Mouse (Mus musculus): ENCODE measurements around the gene 1700010I14Rik. TPM values are rescaled to one million over a fixed set of nuclear protein-coding genes. Genes with fewer than 3 reads are reported as not detected.

Gene 1700010I14Rik
- polyA plus RNA-seq, 1 experiment from 2014 or later: 0.47 TPM

GRCm38 (mm10) chr17:9023198-9023942 is 35.2 kb downstream of the 1700010I14Rik start:
- Histone ChIP-seq H3K27ac (ENCODE audit: poor library complexity, severe bottlenecking) (no peak overlapping the region), H3K4me3 (no peak overlapping the region), H3K9me3 (replicated peaks) (no peaks in the 10 kb centered on the region), H3K9ac (no peak overlapping the region), H3K27me3 (replicated peaks) (peaks cover 6% of the 10 kb centered on the region), H3K4me2 (no peak overlapping the region), H3K36me3 (no peaks in the 10 kb centered on the region), H3K4me1 (replicated peaks) (no peaks in the 10 kb centered on the region)
- ATAC-seq (ENCODE audit: insufficient number of reproducible peaks, low FRiP score): no peak
- WGBS: 28% methylated on average over 14 of the region's 14 CpGs

- H3K9me3 ChIP-seq (replicated peaks): no peaks in the 10 kb centered on the region
- ATAC-seq (ENCODE audit: insufficient number of reproducible peaks, low FRiP score): no peak
- 59% methylated on average over 5 of the region's 5 CpGs for whole genome bisulfite sequencing
- H3K4me3 ChIP-seq: no peak overlapping the region
- H3K27me3 ChIP-seq (replicated peaks): peaks cover 13% of the 10 kb centered on the region
- H3K27ac ChIP-seq (ENCODE audit: poor library complexity, severe bottlenecking): no peak overlapping the region
- H3K36me3 ChIP-seq: no peaks in the 10 kb centered on the region
- no peak overlapping the region for H3K9ac ChIP-seq
- peaks cover 10% of the 10 kb centered on the region; the same call in 1 of the 2 replicates for H3K4me1 ChIP-seq (replicated peaks)
- no peak overlapping the region for H3K4me2 ChIP-seq
Measured at GRCm38 (mm10) chr17:9030181-9030580, 42.0 kb downstream of the 1700010I14Rik start.

- H3K9ac ChIP-seq: no peak overlapping the region
- 0 out of 2 replicates have a peak, but pooled peaks have one; percentile 57 for ATAC-seq (ENCODE audit: insufficient number of reproducible peaks, low FRiP score)
- H3K4me2 ChIP-seq: peak overlapping the region; percentile 63
- H3K4me3 ChIP-seq: peak overlapping the region; percentile 15; the same call in 1 of the 2 replicates
- H3K9me3 ChIP-seq (replicated peaks): no peaks in the 10 kb centered on the region
- no peaks in the 10 kb centered on the region for H3K36me3 ChIP-seq
- 14% methylated on average over 24 of the region's 24 CpGs for WGBS
- peaks cover 11% of the 10 kb centered on the region for H3K27me3 ChIP-seq (replicated peaks)
- H3K4me1 ChIP-seq (replicated peaks): peaks cover 10% of the 10 kb centered on the region; the same call in 1 of the 2 replicates
- no peak overlapping the region for H3K27ac ChIP-seq (ENCODE audit: poor library complexity, severe bottlenecking)
Measured at GRCm38 (mm10) chr17:9031241-9032141, 43.4 kb downstream of the 1700010I14Rik start.

- H3K9ac ChIP-seq: no peak overlapping the region
- 75% methylated on average over 6 of the region's 6 CpGs for WGBS
- peaks cover 10% of the 10 kb centered on the region; the same call in 1 of the 2 replicates for H3K4me1 ChIP-seq (replicated peaks)
- H3K4me3 ChIP-seq: no peak overlapping the region
- no peak overlapping the region for H3K27ac ChIP-seq (ENCODE audit: poor library complexity, severe bottlenecking)
- no peaks in the 10 kb centered on the region for H3K9me3 ChIP-seq (replicated peaks)
- no peaks in the 10 kb centered on the region for H3K36me3 ChIP-seq
- no peak overlapping the region for H3K4me2 ChIP-seq
- ATAC-seq (ENCODE audit: insufficient number of reproducible peaks, low FRiP score): no peak
- peaks cover 11% of the 10 kb centered on the region for H3K27me3 ChIP-seq (replicated peaks)
Measured at GRCm38 (mm10) chr17:9032362-9033044, 44.4 kb downstream of the 1700010I14Rik start.

GRCm38 (mm10) chr17:9033511-9033910 is 45.4 kb downstream of the 1700010I14Rik start:
- H3K27ac ChIP-seq (ENCODE audit: poor library complexity, severe bottlenecking): no peak overlapping the region
- H3K9ac ChIP-seq: no peak overlapping the region
- H3K4me1 ChIP-seq (replicated peaks): peaks cover 10% of the 10 kb centered on the region; the same call in 1 of the 2 replicates
- no peak for ATAC-seq (ENCODE audit: insufficient number of reproducible peaks, low FRiP score)
- H3K9me3 ChIP-seq (replicated peaks): no peaks in the 10 kb centered on the region
- no peak overlapping the region for H3K4me2 ChIP-seq
- 68% methylated on average over 5 of the region's 5 CpGs for WGBS
- peaks cover 11% of the 10 kb centered on the region for H3K27me3 ChIP-seq (replicated peaks)
- no peaks in the 10 kb centered on the region for H3K36me3 ChIP-seq
- no peak overlapping the region for H3K4me3 ChIP-seq

DNA sequence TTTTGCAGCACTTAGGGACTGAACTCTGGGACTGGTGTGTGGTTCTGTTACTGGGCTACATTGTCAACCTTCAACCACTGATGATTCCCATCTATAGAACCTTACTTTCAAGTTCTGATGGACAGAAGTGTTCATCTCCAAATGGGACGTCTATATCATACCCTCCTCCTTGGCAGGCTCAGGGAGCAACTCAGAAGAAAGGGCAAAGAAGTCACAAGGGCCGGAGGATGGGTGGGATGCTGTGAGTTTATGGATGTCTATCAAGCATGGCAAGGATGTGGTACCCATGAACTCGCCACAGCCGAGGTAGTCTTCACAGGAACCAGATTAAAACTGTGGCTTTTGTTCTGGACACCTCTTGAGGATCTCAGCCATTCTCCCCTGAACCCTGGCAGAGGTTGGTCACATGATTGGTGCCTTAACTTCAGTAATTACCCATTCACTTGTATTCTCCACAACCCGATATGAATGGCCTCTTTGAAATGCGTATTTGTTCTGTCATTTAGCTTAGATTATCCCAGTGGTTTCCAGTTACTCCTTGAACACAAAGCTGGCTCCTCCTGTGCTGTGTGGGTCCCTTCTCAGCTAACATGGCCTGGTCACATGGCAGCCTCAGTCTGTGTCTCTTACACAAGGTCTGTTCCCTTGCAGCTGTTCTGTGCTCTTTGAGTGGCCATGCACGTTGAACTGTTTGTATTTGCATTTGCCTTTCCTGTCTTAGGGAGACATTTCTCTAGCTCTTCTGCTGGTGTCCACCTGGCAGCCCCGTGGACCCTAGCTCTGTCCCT is 47.6 kb downstream of the 1700010I14Rik start:
- WGBS: 71% methylated on average over 8 of the region's 8 CpGs
- Histone ChIP-seq H3K9me3 (replicated peaks) (no peaks in the 10 kb centered on the region), H3K4me2 (no peak overlapping the region), H3K4me3 (no peak overlapping the region), H3K9ac (no peak overlapping the region), H3K36me3 (no peaks in the 10 kb centered on the region), H3K4me1 (replicated peaks) (peaks cover 10% of the 10 kb centered on the region; the same call in 1 of the 2 replicates), H3K27me3 (replicated peaks) (peaks cover 11% of the 10 kb centered on the region), H3K27ac (ENCODE audit: poor library complexity, severe bottlenecking) (no peak overlapping the region)
- no peak for ATAC-seq (ENCODE audit: insufficient number of reproducible peaks, low FRiP score)

GRCm38 (mm10) chr17:9042723-9043122 is 54.6 kb downstream of the 1700010I14Rik start:
- Histone ChIP-seq H3K4me2 (no peak overlapping the region), H3K36me3 (no peaks in the 10 kb centered on the region), H3K27ac (ENCODE audit: poor library complexity, severe bottlenecking) (no peak overlapping the region), H3K9ac (no peak overlapping the region), H3K4me3 (no peak overlapping the region), H3K4me1 (replicated peaks) (no peaks in the 10 kb centered on the region), H3K27me3 (replicated peaks) (no peaks in the 10 kb centered on the region), H3K9me3 (replicated peaks) (no peaks in the 10 kb centered on the region; the same call in 1 of the 2 replicates)
- WGBS: 32% methylated on average over 2 of the region's 2 CpGs
- no peak for ATAC-seq (ENCODE audit: insufficient number of reproducible peaks, low FRiP score)

DNA sequence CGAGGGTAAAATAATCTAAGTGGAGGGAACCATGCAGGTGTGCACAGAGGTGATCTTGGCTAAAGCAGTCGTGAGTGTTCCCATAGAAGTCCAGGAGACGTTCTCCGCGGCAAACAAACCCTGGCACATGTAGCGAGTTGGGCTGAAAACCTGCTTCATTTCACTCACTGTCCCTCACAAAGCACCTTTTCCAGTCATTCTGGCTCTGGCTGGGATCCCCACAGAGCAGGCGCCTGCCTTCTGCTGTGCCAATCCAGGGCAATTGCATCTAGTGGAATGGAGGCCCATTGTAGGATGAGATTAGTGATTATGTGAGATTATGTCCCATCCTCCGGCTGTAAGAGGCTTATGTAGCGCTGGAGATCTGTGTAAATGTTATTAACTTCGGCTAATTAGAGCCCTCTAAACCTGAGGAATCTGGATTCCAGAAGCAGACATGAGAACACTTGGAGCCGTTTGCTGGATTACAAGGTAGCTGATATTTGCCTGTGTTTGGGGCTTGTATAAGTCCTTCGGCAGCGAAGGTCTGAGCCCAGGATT is 64.4 kb downstream of the 1700010I14Rik start:
- 71% methylated on average over 13 of the region's 13 CpGs for WGBS
- Histone ChIP-seq H3K9ac (no peak overlapping the region), H3K27ac (ENCODE audit: poor library complexity, severe bottlenecking) (no peak overlapping the region), H3K4me2 (no peak overlapping the region), H3K4me1 (replicated peaks) (no peaks in the 10 kb centered on the region), H3K27me3 (replicated peaks) (no peaks in the 10 kb centered on the region), H3K4me3 (no peak overlapping the region), H3K9me3 (replicated peaks) (no peaks in the 10 kb centered on the region), H3K36me3 (no peaks in the 10 kb centered on the region)
- no peak for ATAC-seq (ENCODE audit: insufficient number of reproducible peaks, low FRiP score)

DNA sequence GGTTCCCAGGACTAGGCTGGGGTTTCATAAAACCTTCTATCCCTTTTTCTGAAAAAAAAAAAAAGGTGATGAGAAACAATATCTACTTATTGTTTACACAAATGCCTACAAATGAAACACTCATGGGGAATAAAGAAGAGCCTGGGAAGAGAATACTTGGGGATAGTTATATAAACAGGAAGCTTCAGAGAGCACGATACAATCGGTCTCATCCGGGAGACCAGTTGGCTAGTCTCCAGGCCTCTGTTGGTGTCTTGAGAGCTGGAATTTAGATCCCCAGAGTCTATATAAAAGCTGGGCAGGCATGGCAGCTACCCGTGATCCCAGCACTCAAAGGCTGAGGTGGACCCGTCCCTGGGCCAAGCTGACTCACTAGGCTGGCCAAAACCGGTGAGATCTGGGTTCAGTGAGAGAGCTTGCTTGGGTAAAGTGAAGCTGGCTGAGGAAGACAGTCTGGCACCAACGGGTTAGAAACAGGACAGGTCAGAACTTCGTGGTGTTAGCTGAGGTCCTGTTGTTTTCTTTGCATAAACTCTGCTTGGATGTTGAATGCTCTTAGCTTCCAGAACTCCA is 71.3 kb downstream of the 1700010I14Rik start:
- no peak for ATAC-seq (ENCODE audit: insufficient number of reproducible peaks, low FRiP score)
- Histone ChIP-seq H3K27ac (ENCODE audit: poor library complexity, severe bottlenecking) (no peak overlapping the region), H3K4me1 (replicated peaks) (no peaks in the 10 kb centered on the region), H3K9me3 (replicated peaks) (0 out of 2 replicates have a peak, but pooled peaks cover 3% of the 10 kb centered on the region), H3K9ac (no peak overlapping the region), H3K27me3 (replicated peaks) (no peaks in the 10 kb centered on the region), H3K4me2 (no peak overlapping the region), H3K4me3 (no peak overlapping the region), H3K36me3 (no peaks in the 10 kb centered on the region)
- 64% methylated on average over 8 of the region's 8 CpGs for whole genome bisulfite sequencing
